Mouse (Mus musculus) heart, postnatal 10 days (tissue): Measurements from ENCODE around the gene Pfkm. TPM values are rescaled to one million over a fixed set of nuclear protein-coding genes. Genes with fewer than 3 reads are reported as not detected.

Experiments
- DNase-seq, 2 experiments: peaks; one replicate each; pipeline ENCODE4 v3.0.0; 2021
- intact Hi-C: fragments of 180-260 bp; cut with DNase I; formaldehyde crosslinking; loops from one replicate; pipeline ENCODE4 v1.15.1; 2025
- total RNA-seq, 2 experiments: library from RNA; stranded (reverse); gene quantifications; 2 replicates each; pipeline ENCODE4 v1.2.3; 2021

The Pfkm gene
- total RNA-seq, 2 experiments from 2014 or later = 571 to 624 TPM

DNA sequence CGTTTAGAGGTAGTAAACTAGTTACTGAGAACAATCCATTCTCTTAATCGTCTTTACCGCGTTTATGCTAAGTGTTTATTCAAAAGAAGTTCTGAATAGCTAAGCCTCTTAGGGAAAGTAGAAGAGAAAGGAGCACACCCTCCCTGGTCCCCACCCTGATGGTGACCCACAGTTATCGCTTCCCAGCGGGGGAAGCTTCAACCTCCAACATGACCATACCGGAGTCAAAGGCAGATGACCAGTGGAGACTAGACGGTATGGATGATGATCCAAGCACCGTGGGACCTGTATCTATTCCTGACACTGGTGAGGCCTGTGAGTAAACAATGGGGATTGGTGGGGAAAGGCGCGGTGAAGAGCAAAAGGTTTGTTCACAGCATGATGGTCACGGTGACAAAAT, 2.5 kb downstream of the Pfkm start:
- DNase-seq = no peak
- intact Hi-C loops = loop anchor here (5.0 kb wide), 1 partner anchor 77 kb away; no protein-coding TSS in a partner anchor

DNA sequence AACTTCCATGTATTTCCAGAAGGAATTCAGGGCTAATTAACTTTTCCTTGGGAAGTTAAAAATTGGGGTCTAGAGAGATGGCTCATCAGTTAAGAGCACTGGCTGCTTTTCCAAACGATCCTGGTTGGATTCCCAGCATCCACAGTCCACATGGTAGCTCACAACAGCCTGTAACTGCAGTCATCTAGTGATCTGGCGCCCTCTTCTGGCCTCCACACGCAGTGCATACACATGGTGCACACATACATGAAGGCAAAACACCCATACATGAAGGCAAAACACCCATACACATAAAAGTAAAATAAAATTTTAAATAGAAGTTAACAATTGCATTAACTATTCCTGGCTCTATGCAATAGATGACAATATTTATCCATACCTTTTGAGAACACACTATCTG, 4.6 kb downstream of the Pfkm start:
- intact Hi-C loops = no loop called here
- DNase-seq = no peak

DNA sequence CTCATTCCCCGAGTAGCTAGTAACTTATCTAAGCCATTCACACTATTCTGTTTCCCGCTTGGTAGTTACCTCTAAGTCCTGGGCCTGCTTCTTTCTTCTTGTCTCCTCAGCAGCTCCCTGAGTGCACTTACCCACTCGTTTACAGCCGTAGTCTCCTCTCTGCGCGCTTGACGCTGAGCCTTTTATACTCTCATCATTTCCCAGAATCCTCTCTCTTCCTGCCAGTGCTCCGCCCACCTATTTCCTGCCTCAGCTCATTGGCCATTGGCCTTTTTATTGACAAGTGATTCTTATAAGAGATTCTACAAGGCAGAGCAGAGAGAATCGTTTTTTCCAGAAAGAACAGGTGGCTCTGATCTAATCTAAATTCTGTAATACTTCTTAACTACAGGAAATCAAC, 6.1 kb downstream of the Pfkm start:
- no peak for DNase-seq
- intact Hi-C loops = no loop called here

DNA sequence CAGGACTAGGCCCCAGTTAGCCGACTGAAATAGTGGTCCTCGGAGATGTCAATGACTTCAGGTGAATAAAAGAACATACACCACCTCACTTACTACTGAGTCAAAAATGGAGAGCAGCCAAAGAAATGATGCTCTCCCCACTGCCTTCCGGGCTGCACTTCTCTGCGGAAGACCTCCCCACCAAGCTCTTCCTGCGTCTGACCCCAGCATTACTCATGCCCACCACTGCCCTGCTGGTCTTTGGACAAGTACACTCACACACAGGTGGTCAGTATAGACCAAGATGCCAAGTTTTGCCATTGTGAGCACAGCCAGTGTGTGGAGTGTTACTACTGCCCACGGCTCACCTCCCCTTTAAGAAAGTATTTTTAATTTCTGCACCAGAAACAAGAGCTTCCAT, 10.0 kb downstream of the Pfkm start:
- intact Hi-C loops = no loop called here
- no peak for DNase-seq

DNA sequence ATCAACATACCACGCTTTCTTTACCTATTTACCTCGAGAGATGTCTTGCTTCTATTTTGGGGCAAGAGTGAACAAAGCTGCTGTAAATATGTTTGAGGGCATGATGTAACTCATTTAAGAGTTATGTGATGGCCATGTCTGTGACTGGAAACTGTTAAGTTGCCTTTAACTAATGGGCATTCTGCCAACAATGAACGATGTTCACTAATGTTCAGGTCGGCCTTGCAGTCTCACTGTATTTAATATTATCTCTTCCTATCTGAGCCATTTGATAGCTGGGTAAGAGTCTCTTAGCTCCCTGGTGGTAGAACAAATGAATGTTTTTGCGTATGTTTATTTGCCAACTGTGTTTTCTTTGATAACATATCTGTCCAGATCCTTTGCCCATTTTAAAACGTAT, 14.1 kb downstream of the Pfkm start:
- DNase-seq = no peak
- intact Hi-C loops = no loop called here

DNA sequence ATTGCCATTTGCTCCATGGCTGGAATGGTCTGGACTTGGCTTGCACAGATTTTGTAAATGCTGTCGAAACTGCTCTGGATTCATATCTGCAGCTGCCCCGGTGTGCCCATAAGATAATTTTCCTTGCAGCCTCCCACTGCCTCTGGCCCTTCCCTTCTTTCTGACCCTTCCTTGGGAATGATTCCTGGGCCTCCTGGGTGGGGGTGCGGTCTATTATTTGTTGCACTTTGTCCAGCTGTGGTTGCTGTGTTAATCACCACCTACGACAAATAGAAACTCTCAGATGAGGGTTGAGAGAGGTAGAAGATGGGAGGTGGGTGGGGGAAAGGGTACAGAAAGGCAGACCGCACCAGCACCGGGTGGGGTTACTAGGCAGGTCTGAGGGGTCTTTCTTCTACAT, 14.8 kb downstream of the Pfkm start:
- intact Hi-C loops = no loop called here
- no peak for DNase-seq

DNA sequence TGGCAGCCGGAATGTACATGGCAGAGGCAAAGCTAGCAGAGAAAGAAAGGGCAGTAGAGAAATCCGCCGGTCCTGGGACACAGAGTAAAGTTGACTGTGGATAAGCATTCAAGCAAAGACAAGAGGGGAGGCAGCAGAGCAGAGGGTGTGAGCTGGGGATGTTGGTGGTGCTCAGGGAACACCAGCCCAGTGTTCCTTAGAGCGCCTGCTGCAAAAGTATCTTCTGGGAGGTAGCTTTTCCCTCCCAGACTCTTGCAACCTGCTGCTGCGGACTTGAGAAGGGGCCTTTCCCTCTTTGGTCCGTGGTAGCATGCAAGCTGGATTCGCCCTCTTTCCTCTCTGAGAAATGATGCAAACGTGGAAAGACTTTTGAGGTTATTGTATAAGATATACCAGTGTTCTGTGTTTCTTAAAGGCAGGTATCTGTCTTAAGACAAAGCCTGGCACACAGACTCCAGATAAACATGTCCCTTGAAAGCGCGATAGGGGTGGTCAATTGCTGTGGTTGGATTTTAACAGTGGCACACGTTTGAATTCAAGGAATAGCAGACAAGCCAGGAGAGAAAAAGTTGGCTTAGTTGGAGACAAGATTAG, 15.4 kb downstream of the Pfkm start:
- intact Hi-C loops = loop anchor here (2.0 kb wide), 1 partner anchor 37 kb away; no protein-coding TSS in a partner anchor
- DNase-seq = no peak

DNA sequence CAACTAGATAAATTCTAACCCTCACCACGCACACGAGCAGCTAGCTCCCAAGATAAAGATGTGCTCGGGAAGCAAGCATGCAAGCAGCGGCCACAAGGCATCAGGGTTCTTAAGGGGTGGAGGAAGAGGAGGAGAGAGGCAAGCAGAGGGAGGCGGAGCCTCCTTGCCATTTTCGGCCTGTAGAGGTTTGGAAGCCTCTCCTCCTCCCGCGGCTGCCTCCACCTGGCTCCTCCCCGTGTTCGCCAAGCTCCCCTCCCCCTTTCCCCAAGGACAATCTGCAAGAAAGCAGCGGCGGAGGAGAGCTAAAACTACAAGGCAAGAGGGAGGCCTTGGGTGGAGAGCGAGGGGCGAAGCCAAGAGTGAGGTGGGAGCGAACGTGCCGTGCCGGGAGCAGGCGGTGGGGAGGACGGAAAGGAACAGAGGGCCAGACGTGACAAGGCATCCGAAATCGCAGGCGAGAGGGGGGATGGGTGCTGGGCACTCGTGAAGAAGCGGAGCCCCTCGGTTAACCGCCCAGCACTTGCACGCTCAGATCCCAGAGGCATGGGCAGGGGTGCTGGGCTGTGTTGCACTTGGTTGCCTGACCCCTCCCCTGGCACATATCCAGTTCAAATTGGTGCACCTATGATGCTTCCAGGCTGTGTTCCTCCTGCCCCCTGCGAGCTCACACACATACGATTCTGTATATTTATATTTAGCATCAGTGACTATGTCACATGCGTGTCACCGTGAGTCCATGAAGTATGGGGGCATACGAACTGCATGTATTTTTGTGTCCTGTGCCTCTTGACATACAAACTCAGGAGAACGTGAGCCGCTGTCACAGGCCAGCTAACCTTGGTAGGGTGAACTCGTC, 16.1 kb downstream of the Pfkm start:
- intact Hi-C loops = loop anchor here (2.0 kb wide), 1 partner anchor 36 kb away; no protein-coding TSS in a partner anchor
- peak; percentile 89 to 91 for DNase-seq

DNA sequence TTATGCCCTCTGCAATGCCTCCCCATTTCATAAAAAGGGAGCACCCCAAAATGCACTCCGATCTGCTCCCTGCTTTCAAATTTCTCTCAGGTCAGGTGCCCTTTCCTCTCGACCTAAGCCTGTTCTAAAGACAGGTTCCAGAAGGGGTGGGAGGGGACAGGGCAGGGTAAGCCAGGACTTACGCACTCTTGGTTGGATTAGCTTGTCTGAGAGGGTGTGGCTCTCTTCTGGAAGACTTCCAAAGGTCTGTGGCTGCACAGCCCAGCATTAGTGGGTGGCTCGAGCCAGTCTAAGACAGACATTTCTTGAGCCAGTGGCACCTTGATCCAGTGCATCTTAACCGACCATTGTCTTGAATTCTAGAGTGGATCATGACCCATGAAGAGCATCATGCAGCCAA, 19.4 kb downstream of the Pfkm start:
- intact Hi-C loops = no loop called here
- peak; percentile 47 to 50 for DNase-seq

DNA sequence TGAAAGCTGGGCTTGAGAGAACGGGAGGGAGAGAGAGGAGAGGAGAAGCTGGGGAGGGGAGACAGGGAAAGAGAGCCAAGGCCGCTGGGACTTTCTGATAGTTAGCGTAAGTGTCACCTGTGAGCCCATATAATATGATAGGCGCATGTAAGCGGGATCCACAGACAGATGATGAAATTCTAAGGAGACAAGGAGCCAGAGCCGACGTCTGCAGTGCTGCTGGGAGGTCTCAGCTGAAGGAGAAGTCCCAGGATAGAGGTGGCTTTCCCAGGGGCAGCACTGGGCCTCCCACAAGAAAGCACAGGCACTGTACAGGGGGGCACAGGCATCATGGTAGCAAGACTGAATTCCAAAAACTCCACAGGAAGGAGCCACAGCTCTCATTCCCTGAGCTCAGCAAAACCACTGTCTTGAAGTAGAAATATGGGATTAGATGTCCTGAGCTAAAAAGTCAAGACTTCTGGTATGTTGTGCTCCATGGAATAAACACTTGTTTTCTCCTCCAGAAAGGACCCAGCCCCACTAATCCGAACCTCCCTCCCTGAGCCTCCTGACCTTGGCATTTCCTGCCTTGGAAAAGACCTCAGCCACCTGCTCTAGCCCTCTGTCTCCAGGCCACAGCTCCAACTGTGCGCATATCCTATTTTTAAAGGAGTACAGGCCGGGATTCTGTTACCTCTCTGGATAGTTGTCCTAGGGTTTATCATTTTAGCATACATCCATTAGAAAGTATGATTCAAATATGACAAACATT, 21.9 kb downstream of the Pfkm start:
- peak in 1 of 2 experiments; percentile 34 for DNase-seq
- intact Hi-C loops = no loop called here

DNA sequence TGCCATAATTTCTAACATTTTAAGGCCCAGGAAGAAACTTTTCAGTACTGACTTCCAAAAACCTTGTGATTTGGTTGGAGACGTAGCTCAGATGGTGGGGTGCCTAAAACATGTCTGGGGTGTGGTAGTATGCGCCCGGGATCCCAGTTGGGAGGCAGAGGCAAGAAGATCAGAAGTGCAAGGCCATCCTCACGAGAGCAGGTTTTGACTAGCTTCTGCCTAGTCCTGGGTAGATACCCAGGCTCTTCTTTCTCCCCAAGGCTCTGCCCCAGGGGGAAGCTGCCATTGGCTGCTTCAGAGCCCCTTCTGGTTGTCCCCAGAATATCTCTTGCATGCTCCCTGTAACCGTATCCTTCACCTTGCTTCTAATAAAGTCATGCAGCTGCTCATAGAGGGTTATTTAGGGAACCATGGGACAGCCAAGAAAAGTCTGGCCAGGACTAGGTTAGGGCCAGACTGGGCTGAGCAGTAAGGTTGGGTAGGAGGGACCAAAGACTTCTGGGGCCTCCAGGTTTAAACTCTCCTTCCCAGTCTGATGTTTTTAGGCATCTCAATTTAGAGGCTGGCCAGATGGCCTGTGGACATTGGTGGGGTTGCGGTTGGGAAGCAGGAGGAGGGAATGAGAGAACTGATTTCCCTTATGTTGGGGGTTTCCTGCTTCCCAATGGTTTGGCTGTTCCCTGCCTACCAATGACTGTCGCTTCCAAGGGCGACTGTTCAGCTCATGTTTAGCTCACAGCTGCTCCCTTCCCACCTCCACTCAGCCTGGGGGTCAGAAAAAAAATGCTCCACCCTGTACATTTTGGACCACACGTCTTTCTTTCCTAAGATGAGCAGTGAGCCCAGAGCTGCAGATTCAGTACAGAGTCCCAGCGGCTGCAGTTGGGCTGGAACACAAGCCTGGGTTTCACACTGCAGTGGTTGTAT, 22.7 kb downstream of the Pfkm start:
- DNase-seq = peak; percentile 49 to 58
- intact Hi-C loops = no loop called here

DNA sequence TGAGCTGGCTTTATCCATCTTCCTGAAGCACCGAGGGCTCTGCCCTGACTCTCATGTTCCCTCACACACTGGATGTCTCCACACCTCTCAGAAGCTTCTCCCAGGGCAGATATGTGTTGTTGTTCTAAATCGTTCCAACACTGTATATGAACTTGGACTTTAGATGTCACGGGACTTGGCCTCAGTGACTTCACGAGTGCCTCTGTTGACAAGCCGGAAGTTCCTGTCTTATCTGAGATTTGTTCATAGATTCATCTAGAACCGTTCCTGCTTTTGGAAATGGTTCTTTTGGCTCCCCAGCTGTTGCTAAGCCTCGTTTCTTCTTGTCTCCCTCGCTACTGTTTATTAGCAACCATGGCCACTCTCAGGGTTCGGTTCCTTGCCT, 23.4 kb downstream of the Pfkm start:
- no peak for DNase-seq
- intact Hi-C loops = no loop called here

DNA sequence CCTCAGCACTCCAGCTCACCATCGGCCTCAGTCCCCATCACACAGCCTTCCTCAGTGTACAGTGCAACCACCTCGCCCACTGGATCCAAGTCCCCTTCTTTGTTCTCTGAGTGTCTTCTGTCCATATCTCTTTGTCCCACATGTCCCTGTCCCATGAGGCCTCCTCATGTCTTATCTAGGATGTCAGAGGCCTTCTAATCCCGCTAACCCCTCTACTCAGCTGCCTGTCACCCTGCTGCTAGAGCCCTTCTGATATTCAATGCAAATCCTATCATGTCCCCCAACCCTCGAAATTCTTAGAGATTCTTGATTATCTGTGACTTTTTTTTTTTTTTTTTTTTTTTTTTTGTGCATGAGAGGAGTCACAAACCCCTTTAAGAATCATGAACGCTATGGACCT, 23.9 kb downstream of the Pfkm start:
- intact Hi-C loops = no loop called here
- DNase-seq = no peak

DNA sequence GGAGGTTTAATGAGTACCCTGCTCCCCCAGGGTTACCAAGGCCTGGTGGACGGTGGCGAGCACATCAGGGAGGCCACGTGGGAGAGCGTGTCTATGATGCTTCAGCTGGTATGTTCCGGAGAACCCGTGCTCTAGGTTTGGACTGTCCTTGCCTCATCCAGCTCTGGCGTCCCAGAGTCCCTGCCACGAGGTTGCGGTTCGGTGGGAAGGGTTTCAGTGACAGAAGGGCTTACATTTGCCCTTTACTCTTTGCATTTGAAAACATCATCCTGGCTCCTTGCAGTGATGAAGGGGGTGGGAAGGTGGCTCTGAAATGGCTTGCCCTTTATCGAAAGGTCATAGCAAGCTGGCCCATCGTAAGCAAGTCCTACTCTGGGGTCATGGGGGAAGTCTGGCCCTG, 27.0 kb downstream of the Pfkm start:
- DNase-seq = no peak
- intact Hi-C loops = no loop called here

DNA sequence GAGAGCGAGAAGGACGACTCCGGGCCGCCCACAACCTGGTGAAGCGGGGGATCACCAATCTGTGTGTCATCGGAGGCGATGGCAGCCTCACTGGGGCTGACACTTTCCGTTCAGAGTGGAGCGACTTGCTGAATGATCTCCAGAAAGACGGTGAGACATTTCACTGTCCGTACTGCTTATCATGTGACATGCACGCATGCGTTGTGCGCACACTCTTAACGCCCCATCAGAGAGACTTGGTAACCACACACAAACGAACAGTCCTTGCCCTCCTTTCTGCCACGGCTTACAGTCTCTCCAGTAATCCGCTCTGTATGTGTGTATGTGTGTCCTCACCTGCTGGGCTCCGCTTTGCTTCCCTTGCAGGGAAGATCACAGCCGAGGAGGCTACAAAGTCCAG, 28.4 kb downstream of the Pfkm start:
- intact Hi-C loops = no loop called here
- DNase-seq = no peak

DNA sequence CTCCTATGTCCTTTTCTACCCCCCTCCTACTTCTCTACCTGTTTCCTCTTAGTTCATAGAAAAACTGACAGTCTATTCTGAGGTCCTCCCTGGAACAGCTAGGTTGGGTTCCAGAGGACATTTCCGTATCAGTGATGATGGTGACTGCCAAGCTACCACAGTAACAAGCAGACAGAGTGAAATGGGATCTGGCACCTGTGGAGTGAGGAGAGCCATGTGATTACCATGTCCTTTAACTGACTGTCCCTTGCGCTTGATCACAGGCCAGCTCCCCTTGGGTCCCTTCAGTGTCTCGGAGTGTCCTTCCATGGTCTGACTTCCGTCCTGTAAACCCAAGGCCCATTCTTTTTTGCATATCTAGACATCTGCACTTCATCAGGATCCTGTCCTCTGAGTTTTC, 38.6 kb downstream of the Pfkm start:
- intact Hi-C loops = no loop called here
- peak; percentile 71 to 80 for DNase-seq

DNA sequence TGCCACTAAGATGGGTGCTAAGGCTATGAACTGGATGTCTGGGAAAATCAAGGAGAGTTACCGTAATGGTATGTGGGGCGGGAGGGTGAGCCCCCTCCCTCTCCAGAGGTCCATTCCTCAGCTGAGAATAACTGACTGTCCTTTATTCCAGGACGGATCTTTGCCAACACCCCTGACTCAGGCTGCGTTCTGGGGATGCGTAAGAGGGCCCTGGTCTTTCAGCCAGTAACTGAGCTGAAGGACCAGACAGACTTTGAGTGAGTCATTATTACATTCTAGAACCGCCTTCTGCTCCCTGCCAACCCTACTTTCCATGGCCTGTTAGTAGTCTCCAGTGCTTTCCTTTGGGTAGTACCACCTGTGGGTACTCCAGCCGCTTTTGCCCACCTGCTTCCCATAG, 39.1 kb downstream of the Pfkm start:
- no peak for DNase-seq
- intact Hi-C loops = no loop called here

DNA sequence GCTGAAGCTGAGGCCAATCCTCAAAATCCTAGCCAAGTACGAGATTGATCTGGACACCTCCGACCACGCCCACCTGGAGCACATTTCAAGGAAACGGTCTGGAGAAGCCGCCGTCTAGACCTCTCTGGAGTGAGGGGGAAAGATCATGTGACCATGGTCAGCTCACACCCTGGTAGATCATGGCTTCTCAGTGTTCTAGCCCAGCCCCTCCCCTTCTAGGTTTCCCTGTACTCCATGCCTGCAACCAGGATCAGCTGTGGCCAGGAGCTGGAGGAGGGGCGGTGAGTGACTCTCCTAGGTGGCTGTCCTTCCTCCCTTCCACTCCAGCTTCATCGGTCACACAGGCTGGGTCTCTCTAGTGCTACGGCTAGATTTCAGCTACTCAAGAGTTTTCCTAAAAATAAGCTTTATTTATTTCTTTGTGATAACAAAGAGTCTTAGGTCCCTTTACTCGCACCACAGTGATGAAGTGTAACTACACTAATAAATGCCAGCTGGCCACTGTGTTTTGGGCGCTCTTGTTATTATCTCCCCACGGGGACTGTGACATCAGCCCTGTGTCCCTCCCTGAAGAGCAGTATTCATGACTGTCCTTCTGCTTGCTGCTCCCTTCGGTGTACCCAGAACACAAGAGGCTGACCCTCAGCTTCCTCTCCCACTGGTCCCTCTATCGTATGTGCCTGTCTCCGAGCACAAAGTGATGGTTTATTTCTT, 39.7 kb downstream of the Pfkm start:
- DNase-seq = peak in 1 of 2 experiments; percentile 26
- intact Hi-C loops = no loop called here

DNA sequence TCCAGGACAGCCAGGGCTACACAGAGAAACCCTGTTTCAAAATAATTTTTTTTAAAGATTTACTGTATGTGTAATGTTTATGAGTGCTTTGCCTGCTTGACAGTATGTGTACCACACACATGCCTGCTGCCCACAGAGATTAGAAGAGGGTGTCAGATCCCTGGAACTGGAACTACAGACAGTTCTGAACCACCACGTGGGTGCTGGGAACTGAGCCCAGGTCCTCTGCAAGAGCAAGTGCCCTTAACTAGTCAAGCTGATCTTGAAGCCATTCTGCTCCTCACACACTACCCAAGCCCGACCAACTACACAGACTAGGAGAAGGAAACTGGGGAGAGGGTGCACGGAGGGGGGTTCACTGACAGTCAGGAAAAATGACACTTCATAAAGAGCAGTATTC, 41.1 kb downstream of the Pfkm start:
- DNase-seq = no peak
- intact Hi-C loops = no loop called here

DNA sequence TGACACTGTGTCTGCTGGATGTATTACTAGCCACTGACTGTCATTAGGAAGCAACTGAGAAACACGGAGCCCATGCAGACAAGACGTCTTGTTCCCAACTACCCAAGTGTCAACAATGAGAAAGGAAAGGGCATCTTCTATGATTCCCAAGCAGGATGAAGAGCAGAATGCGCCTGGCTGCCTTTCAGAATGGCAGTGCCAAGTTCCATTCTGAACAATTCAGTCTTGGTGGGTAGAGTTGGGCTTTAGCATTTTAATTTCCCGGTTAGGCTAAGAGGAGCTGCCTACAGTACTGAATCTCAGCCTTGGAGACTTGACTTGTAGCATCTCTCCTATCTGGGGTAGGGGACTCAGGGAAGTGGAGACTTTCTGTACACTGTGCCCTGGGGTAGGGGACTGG, 41.6 kb downstream of the Pfkm start:
- intact Hi-C loops = no loop called here
- DNase-seq = no peak
